Mouse (Mus musculus): ENCODE results near the gene Ccdc51. TPM values are rescaled to one million over a fixed set of nuclear protein-coding genes. Genes with fewer than 3 reads are reported as not detected.

The Ccdc51 gene
- polyA plus RNA-seq, 1 experiment, result 12.4 TPM

DNA sequence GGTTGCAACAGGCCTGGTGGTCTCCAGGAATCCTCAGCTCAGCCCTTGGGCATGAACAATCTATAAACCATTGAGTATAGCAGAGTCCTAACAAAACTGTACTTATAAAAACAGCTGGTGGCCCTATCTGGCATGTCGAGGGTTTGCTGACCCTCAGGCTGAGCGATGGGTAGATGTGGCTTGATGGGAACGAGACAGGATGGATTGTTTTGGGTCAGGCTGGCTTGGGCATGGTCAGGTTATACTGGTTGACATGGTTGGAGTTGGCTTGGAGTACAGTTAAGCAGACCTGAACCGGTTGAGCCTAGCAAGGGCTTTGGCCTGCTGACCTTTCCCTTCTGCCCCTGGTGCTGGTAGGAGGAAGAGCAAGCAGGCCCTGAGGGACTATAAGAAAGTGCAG lies 28.8 kb downstream of the Ccdc51 start:
- Histone ChIP-seq H3K27me3 (ENCODE audit: control insufficient read depth, insufficient read depth, insufficient read length) (no peaks in the 10 kb centered on the region), H3K36me3 (ENCODE audit: control insufficient read depth, insufficient read depth) (peaks cover 7% of the 10 kb centered on the region), H3K79me2 (ENCODE audit: control insufficient read depth, insufficient read depth) (no peaks in the 10 kb centered on the region), H3K79me3 (ENCODE audit: low read depth) (no peaks in the 10 kb centered on the region), H3K4me3 (ENCODE audit: insufficient read depth, poor library complexity, severe bottlenecking) (no peak overlapping the region), H3ac (ENCODE audit: control insufficient read depth, insufficient read length, low read depth) (no peak overlapping the region)
- TF ChIP-seq MYOD1 (IDR thresholded peaks at IDR 0.05; ENCODE audit: control insufficient read depth, insufficient read length, low read depth), result no peak
- TF ChIP-seq CEBPB (IDR thresholded peaks at IDR 0.05; ENCODE audit: low read depth), result no peak
- TF ChIP-seq FOSL1 (IDR thresholded peaks at IDR 0.05; ENCODE audit: insufficient read depth, low read length, poor library complexity, severe bottlenecking), result no peak
- TF ChIP-seq MYOG (IDR thresholded peaks at IDR 0.05; ENCODE audit: control insufficient read depth, extremely low read depth, insufficient read length), result no peak
- no peak for TF ChIP-seq USF1 (IDR thresholded peaks at IDR 0.05; ENCODE audit: low read depth)
- TF ChIP-seq CTCF (IDR thresholded peaks at IDR 0.05; ENCODE audit: control insufficient read depth, insufficient read depth, insufficient read length), result no peak
- TF ChIP-seq MAX (IDR thresholded peaks at IDR 0.05), result no peak

DNA sequence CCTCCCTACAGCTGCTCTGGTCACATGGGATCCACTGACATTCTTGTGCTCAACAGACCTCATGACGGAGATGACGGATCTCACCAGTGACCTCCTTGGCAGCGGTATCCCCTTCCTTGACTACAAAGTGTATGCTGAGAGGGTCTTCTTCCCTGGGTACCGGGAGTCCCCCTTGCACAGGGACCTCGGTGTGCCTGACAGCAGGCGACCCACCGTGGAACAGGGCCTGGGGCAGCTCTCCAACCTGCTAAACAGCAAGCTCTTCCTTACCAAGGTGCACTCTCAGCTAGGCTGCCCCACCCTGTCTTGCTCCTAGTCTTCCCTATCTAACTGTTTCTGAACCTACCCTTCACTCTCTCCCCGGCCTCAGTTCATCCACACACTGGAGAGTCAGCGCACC lies 29.3 kb downstream of the Ccdc51 start:
- Histone ChIP-seq H3K79me3 (ENCODE audit: low read depth) (no peaks in the 10 kb centered on the region), H3K36me3 (ENCODE audit: control insufficient read depth, insufficient read depth) (peaks cover 7% of the 10 kb centered on the region), H3K79me2 (ENCODE audit: control insufficient read depth, insufficient read depth) (no peaks in the 10 kb centered on the region)

DNA sequence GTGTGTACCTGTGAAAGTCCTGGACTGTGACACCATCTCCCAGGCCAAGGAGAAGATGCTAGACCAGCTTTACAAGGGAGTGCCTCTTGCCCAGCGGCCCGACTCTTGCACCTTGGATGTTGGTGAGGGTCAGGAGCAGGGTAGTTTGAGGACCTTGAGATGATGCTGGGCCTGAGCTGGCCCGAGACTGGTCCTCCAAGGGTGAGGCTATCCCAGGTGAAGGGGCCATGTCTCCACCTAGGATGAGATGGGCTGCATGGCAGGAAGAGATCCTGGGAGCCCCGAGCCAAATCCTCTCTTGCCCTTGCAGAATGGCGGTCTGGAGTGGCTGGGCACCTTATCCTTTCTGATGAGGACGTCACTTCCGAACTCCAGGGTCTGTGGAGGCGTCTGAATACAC lies 31.0 kb downstream of the Ccdc51 start:
- H3K79me3 ChIP-seq (ENCODE audit: low read depth), result no peaks in the 10 kb centered on the region
- H3K79me2 ChIP-seq (ENCODE audit: control insufficient read depth, insufficient read depth), result no peaks in the 10 kb centered on the region
- no peak overlapping the region for H3ac ChIP-seq (ENCODE audit: control insufficient read depth, insufficient read length, low read depth)
- H3K36me3 ChIP-seq (ENCODE audit: control insufficient read depth, insufficient read depth), result peaks cover 7% of the 10 kb centered on the region
- TF ChIP-seq CTCF (IDR thresholded peaks at IDR 0.05; ENCODE audit: control insufficient read depth, insufficient read depth, insufficient read length), result no peak
- TF ChIP-seq USF1 (IDR thresholded peaks at IDR 0.05; ENCODE audit: low read depth), result no peak
- no peak for TF ChIP-seq MYOG (IDR thresholded peaks at IDR 0.05; ENCODE audit: control insufficient read depth, extremely low read depth, insufficient read length)
- TF ChIP-seq MAX (IDR thresholded peaks at IDR 0.05), result no peak
- no peak for TF ChIP-seq MYOD1 (IDR thresholded peaks at IDR 0.05; ENCODE audit: control insufficient read depth, insufficient read length, low read depth)
- no peak for TF ChIP-seq FOSL1 (IDR thresholded peaks at IDR 0.05; ENCODE audit: insufficient read depth, low read length, poor library complexity, severe bottlenecking)
- TF ChIP-seq CEBPB (IDR thresholded peaks at IDR 0.05; ENCODE audit: low read depth), result no peak
- no peaks in the 10 kb centered on the region for H3K27me3 ChIP-seq (ENCODE audit: control insufficient read depth, insufficient read depth, insufficient read length)
- H3K4me3 ChIP-seq (ENCODE audit: insufficient read depth, poor library complexity, severe bottlenecking), result no peak overlapping the region

More for the DNA sequence above, 29.3 kb downstream of the Ccdc51 start:
- Histone ChIP-seq H3K4me3 (ENCODE audit: insufficient read depth, poor library complexity, severe bottlenecking) (no peak overlapping the region), H3ac (ENCODE audit: control insufficient read depth, insufficient read length, low read depth) (no peak overlapping the region), H3K27me3 (ENCODE audit: control insufficient read depth, insufficient read depth, insufficient read length) (no peaks in the 10 kb centered on the region)
- TF ChIP-seq CEBPB (IDR thresholded peaks at IDR 0.05; ENCODE audit: low read depth) (no peak), USF1 (IDR thresholded peaks at IDR 0.05; ENCODE audit: low read depth) (no peak), FOSL1 (IDR thresholded peaks at IDR 0.05; ENCODE audit: insufficient read depth, low read length, poor library complexity, severe bottlenecking) (no peak), MYOG (IDR thresholded peaks at IDR 0.05; ENCODE audit: control insufficient read depth, extremely low read depth, insufficient read length) (no peak)

DNA sequence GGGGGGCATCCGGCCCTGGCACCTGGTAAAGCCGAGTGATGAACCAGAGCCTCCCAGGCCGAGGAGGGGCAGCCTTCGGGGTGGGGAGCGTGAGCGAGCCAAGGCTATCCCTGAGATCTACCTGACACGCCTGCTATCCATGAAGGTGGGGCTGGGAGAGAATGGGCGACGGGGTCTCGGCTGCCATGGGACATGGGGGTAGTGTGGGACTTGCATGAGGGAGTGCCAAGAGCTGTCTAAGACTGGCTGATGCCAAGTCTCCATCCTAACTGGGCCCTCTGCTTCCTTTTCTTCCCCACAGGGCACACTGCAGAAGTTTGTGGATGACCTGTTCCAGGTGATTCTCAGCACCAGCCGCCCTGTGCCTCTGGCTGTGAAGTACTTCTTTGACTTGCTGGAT lies 32.0 kb downstream of the Ccdc51 start:
- H3K27me3 ChIP-seq (ENCODE audit: control insufficient read depth, insufficient read depth, insufficient read length), result no peaks in the 10 kb centered on the region

DNA sequence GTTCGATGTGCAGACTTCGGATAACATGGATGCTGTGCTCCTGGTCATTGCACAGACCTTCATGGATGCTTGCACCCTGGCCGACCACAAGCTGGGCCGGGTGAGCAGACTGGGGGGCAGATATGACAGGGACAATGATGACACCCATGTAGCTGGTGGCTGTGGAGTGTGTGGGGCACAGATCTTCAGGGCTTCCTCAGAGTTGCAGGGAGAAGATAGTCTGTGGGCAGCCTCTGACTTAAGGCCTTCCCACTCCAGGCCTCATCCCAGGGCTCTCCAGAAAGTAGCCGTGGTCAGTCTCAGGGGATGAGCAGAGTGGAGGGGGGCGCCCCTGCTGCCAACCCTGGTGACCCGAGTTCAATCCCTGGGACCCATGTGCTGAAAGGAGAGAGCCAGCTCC lies 32.6 kb downstream of the Ccdc51 start:
- peaks cover 7% of the 10 kb centered on the region for H3K36me3 ChIP-seq (ENCODE audit: control insufficient read depth, insufficient read depth)
- H3K27me3 ChIP-seq (ENCODE audit: control insufficient read depth, insufficient read depth, insufficient read length), result no peaks in the 10 kb centered on the region
- H3K79me3 ChIP-seq (ENCODE audit: low read depth), result no peaks in the 10 kb centered on the region
- no peak overlapping the region for H3ac ChIP-seq (ENCODE audit: control insufficient read depth, insufficient read length, low read depth)
- no peak for TF ChIP-seq MYOG (IDR thresholded peaks at IDR 0.05; ENCODE audit: control insufficient read depth, extremely low read depth, insufficient read length)
- no peak for TF ChIP-seq FOSL1 (IDR thresholded peaks at IDR 0.05; ENCODE audit: insufficient read depth, low read length, poor library complexity, severe bottlenecking)
- TF ChIP-seq MYOD1 (IDR thresholded peaks at IDR 0.05; ENCODE audit: control insufficient read depth, insufficient read length, low read depth), result no peak
- TF ChIP-seq USF1 (IDR thresholded peaks at IDR 0.05; ENCODE audit: low read depth), result no peak
- no peak for TF ChIP-seq CEBPB (IDR thresholded peaks at IDR 0.05; ENCODE audit: low read depth)
- TF ChIP-seq CTCF (IDR thresholded peaks at IDR 0.05; ENCODE audit: control insufficient read depth, insufficient read depth, insufficient read length), result no peak
- no peak for TF ChIP-seq MAX (IDR thresholded peaks at IDR 0.05)
- no peak overlapping the region for H3K4me3 ChIP-seq (ENCODE audit: insufficient read depth, poor library complexity, severe bottlenecking)
- H3K79me2 ChIP-seq (ENCODE audit: control insufficient read depth, insufficient read depth), result no peaks in the 10 kb centered on the region

More for the DNA sequence above, 32.0 kb downstream of the Ccdc51 start:
- TF ChIP-seq MYOD1 (IDR thresholded peaks at IDR 0.05; ENCODE audit: control insufficient read depth, insufficient read length, low read depth) (no peak), CTCF (IDR thresholded peaks at IDR 0.05; ENCODE audit: control insufficient read depth, insufficient read depth, insufficient read length) (no peak)
- no peaks in the 10 kb centered on the region for H3K79me3 ChIP-seq (ENCODE audit: low read depth)
- no peaks in the 10 kb centered on the region for H3K79me2 ChIP-seq (ENCODE audit: control insufficient read depth, insufficient read depth)
- H3K36me3 ChIP-seq (ENCODE audit: control insufficient read depth, insufficient read depth), result peaks cover 7% of the 10 kb centered on the region
- H3K4me3 ChIP-seq (ENCODE audit: insufficient read depth, poor library complexity, severe bottlenecking), result no peak overlapping the region
- H3ac ChIP-seq (ENCODE audit: control insufficient read depth, insufficient read length, low read depth), result no peak overlapping the region

DNA sequence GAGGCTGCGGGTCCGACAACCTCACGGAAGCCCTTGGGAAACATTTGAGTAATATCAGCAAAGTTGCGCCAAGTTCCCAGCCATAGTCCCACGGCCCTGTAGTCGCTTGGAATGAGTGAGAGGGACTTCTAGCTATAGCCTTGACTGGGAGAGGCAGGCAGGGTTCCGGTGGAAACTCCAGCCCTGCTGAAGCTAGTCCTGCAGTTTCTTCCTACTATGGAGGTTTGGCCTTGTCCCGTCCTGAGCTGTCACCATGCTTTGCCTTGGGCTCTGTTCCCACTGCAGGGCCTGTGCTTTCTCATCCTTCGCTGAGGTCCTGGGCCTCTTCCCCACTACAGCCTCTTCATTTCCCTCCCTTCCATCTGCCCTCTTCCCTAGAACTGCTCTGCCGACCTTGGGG lies 33.9 kb downstream of the Ccdc51 start:
- Histone ChIP-seq H3K79me2 (ENCODE audit: control insufficient read depth, insufficient read depth) (no peaks in the 10 kb centered on the region), H3K79me3 (ENCODE audit: low read depth) (no peaks in the 10 kb centered on the region), H3K36me3 (ENCODE audit: control insufficient read depth, insufficient read depth) (peaks cover 7% of the 10 kb centered on the region), H3ac (ENCODE audit: control insufficient read depth, insufficient read length, low read depth) (no peak overlapping the region), H3K27me3 (ENCODE audit: control insufficient read depth, insufficient read depth, insufficient read length) (no peaks in the 10 kb centered on the region), H3K4me3 (ENCODE audit: insufficient read depth, poor library complexity, severe bottlenecking) (no peak overlapping the region)
- TF ChIP-seq CTCF (IDR thresholded peaks at IDR 0.05; ENCODE audit: control insufficient read depth, insufficient read depth, insufficient read length), result no peak
- no peak for TF ChIP-seq FOSL1 (IDR thresholded peaks at IDR 0.05; ENCODE audit: insufficient read depth, low read length, poor library complexity, severe bottlenecking)
- TF ChIP-seq MAX (IDR thresholded peaks at IDR 0.05), result no peak
- no peak for TF ChIP-seq MYOG (IDR thresholded peaks at IDR 0.05; ENCODE audit: control insufficient read depth, extremely low read depth, insufficient read length)
- no peak for TF ChIP-seq MYOD1 (IDR thresholded peaks at IDR 0.05; ENCODE audit: control insufficient read depth, insufficient read length, low read depth)
- TF ChIP-seq CEBPB (IDR thresholded peaks at IDR 0.05; ENCODE audit: low read depth), result no peak
- TF ChIP-seq USF1 (IDR thresholded peaks at IDR 0.05; ENCODE audit: low read depth), result no peak
